Mouse (Mus musculus) adrenal gland, adult 10 weeks (tissue): ENCODE results near the gene Acvr1b. TPM values are rescaled to one million over a fixed set of nuclear protein-coding genes. Genes with fewer than 3 reads are reported as not detected.

Source experiments
- polyA plus RNA-seq: library from polyadenylated mRNA; stranded (reverse); fragments of 350-450 nt; fragmentation: Illumina TruSeq; extraction: RNeasy Lipid Tissue Mini Kit (QIAGEN cat#74804); gene quantifications from one replicate; pipeline ENCODE4 v1.2.3, GENCODE M21; 2014; ENCODE audit warnings: low read depth, low replicate concordance

Gene Acvr1b
- 4.5 TPM for polyA plus RNA-seq

GRCm38 (mm10) chr15:101173421-101174211 is at the start of gene Acvr1b:
Gene Acvr1b (plus strand): TSS chr15:101174067.

GRCm38 (mm10) chr15:101128181-101129089 is 45.4 kb upstream of the Acvr1b start, which contains the start of gene Acvrl1:
Gene Acvrl1 (plus strand): TSS chr15:101128522.

DNA sequence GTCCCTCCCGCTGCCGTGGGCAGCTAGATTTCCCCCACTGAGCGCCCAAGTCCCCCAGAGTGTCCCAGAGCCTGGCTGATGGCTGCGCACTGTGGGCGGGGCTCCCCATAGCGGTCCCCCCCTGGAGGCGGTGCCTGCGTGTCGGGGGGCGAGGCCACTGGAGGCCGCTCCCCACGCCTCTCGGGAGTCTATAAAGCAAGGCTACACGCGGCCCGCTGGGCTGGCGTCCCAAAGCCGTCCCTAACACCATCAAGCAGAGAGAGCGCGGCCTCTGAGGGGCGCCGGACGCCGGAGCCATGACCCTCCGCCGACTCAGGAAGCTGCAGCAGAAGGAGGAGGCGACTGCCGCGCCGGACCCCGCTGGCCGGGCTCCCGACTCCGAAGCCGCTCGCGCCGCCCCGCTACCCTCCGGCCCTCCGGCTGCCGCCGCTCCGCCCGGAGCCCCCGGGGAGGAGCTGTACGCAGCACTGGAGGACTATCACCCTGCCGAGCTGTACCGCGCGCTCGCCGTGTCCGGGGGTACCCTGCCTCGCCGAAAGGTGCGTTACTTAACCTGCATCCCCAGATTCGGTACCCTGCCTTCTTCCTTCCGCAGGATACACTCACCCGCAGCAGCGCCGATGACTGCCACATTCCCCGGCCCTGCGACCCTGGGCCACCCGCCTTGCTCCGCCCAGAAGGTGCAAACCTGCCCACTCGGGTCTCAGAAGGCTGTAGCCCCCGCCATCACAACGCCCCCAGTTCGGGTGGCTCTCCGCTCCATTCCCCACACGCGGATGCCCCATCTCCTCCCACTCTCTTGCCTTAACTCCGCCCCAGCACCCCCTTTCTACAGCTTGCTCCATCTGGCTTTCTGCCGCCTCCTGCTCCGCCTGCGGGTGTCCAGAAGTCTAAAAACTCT is 50.4 kb downstream of the Acvr1b start, which contains the start of gene Grasp:
Gene Grasp, plus strand, starts transcription at position 183 of the 901 bp plus-strand sequence.

GRCm38 (mm10) chr15:101253886-101254795 is 80.3 kb downstream of the Acvr1b start, which contains the start of gene Nr4a1:
Gene Nr4a1 (plus strand): TSS chr15:101254269.

Other genes starting within 250 kb of the Acvr1b start
- not detected for gene Gm47841, start 126.7 kb upstream of the Acvr1b start, polyA plus RNA-seq
- 0.82 TPM for gene Fignl2, start 95.5 kb upstream of the Acvr1b start, polyA plus RNA-seq
- gene Ankrd33, start 58.3 kb upstream of the Acvr1b start, polyA plus RNA-seq: not detected
- 1.0 TPM for gene Acvrl1, start 45.5 kb upstream of the Acvr1b start, polyA plus RNA-seq
- gene Grasp, start 50.1 kb downstream of the Acvr1b start, polyA plus RNA-seq: 0.35 TPM
- gene Nr4a1, start 80.2 kb downstream of the Acvr1b start, polyA plus RNA-seq: 48.2 TPM
- gene Atg101, start 110.2 kb downstream of the Acvr1b start, polyA plus RNA-seq: not detected
- not detected for gene 6030408B16Rik, start 119.1 kb downstream of the Acvr1b start, polyA plus RNA-seq
- 0.17 TPM for gene Krt80, start 196.1 kb downstream of the Acvr1b start, polyA plus RNA-seq
- gene Krt7, start 237.0 kb downstream of the Acvr1b start, polyA plus RNA-seq: not detected